Mouse (Mus musculus) embryonic facial prominence, embryonic 12.5 days (tissue): ENCODE results near the gene Rab22a. TPM values are rescaled to one million over a fixed set of nuclear protein-coding genes. Genes with fewer than 3 reads are reported as not detected.

Source experiments
- ATAC-seq: fragments of 200-750 bp; cut with Nextera tagmentation; 2 replicates; pipeline ENCODE4 v1.8.0; 2017; ENCODE audit not compliant: insufficient number of reproducible peaks, insufficient read depth, low FRiP score, low TSS enrichment
- H3K27ac ChIP-seq: fragments of 300-500 bp; sonication (generic); 2 replicates; pipeline ENCODE4 v1.5.1; 2016; ENCODE audit warnings: mild to moderate bottlenecking
- H3K27me3 ChIP-seq: fragments of 300-500 bp; sonication (generic); 2 replicates; pipeline ENCODE4 v1.6.1; 2016; ENCODE audit warnings: mild to moderate bottlenecking, moderate library complexity
- H3K36me3 ChIP-seq: fragments of 300-500 bp; sonication (generic); 2 replicates; pipeline ENCODE4 v1.6.1; 2016; ENCODE audit warnings: mild to moderate bottlenecking
- H3K4me1 ChIP-seq: fragments of 300-500 bp; sonication (generic); 2 replicates; pipeline ENCODE4 v1.6.1; 2016
- H3K4me2 ChIP-seq: fragments of 300-500 bp; sonication (generic); replicated peaks from 2 replicates; pipeline ENCODE4 v1.6.1; 2016; ENCODE audit warnings: mild to moderate bottlenecking, moderate library complexity
- H3K4me3 ChIP-seq: fragments of 300-500 bp; sonication (generic); 2 replicates; pipeline ENCODE4 v1.5.1; 2016; ENCODE audit warnings: mild to moderate bottlenecking
- H3K9ac ChIP-seq: fragments of 300-500 bp; sonication (generic); 2 replicates; pipeline ENCODE4 v1.6.1; 2016; ENCODE audit warnings: mild to moderate bottlenecking, moderate library complexity
- H3K9me3 ChIP-seq: fragments of 300-500 bp; sonication (generic); 2 replicates; pipeline ENCODE4 v1.6.1; 2016; ENCODE audit warnings: mild to moderate bottlenecking, moderate library complexity
- WGBS: fragments of 180-500 bp; shearing (Covaris S2); methylation state at CpG from one replicate; pipeline ENCODE4 v1.1.7; 2016; 5-methylcytosine and 5-hydroxymethylcytosine counted together
- polyA plus RNA-seq: library from polyadenylated mRNA; unstranded; fragments of >200 nt; fragmentation: Nextera tagmentation; extraction: Ambion mirVana; gene quantifications from 2 replicates; pipeline ENCODE4 v1.2.1, GENCODE M21; 2016

The Rab22a gene
- polyA plus RNA-seq, 1 experiment from 2014 or later, result 48.7 TPM

DNA sequence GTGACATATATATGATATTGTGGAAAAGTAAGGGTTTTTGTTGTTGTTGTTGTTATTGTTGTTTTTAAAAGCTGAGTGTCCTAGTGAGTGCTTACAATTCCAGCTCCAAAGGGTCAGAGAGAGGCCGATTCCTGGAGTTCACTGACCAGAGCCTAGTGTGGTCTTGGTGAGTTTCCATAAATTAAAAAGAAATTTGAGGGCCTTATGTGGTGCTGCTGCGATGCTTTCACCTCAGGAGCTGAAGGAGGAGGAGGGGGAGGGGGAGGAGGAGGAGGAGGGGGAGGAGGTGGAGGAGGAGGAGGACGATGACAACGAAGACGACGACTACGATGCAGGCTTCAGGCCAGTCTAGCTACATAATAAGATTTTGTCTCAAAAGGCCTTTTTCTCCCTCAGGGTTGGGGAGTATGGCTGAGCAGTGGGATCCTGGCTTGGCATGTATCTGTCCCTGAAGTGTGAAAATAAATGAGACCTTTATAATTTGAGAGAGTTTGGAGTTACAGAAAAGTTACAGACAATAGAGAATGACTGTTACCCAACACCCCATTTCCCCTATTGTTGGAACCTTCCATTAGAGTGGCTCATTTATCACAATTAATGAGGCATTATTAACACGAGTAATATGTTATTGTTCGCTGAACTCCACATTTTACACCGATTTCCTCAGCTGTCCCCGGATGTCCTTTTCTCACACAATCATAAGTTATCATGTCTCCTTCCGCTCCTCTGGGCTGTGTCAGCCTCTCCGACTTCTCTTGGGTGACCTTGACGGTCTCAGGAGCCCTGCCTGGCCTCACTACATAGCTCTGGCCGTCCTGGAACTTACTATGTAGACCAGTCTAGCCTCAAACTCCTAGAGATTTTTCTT, 65.6 kb downstream of the Rab22a start:
- no peak overlapping the region for H3K27ac ChIP-seq
- H3K4me2 ChIP-seq, result no peak overlapping the region
- ATAC-seq, result no peak
- WGBS, result 68% methylated on average over 15 of the region's 15 CpGs
- H3K4me3 ChIP-seq, result no peak overlapping the region
- no peaks in the 10 kb centered on the region for H3K9me3 ChIP-seq
- H3K27me3 ChIP-seq, result no peaks in the 10 kb centered on the region
- no peak overlapping the region for H3K9ac ChIP-seq
- peaks cover 5% of the 10 kb centered on the region for H3K4me1 ChIP-seq
- H3K36me3 ChIP-seq, result no peaks in the 10 kb centered on the region

DNA sequence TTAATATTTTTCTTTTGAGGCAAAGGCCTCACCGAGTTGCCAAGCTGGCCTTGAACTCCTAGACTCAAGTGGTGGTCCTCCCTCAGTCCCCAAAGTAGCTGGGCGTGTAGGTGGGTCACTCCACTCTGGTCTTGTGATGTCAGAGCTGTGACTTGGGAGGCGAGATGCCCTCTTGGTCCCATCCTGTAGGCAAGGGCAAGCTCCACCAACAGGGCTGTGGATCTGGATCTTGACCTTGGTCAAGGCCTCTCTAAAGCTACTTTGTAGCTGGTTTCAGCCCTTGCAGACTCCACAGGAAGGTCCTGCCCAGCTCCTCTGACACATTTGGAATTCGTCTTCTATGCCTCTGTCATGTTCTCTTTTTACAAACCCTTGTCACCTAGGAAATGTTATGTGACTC, 66.3 kb downstream of the Rab22a start:
- Histone ChIP-seq H3K36me3 (no peaks in the 10 kb centered on the region), H3K4me3 (no peak overlapping the region), H3K27me3 (no peaks in the 10 kb centered on the region), H3K4me1 (peaks cover 11% of the 10 kb centered on the region), H3K27ac (no peak overlapping the region), H3K9ac (no peak overlapping the region), H3K4me2 (no peak overlapping the region), H3K9me3 (no peaks in the 10 kb centered on the region)
- ATAC-seq, result no peak
- 83% methylated on average over 4 of the region's 4 CpGs for WGBS

DNA sequence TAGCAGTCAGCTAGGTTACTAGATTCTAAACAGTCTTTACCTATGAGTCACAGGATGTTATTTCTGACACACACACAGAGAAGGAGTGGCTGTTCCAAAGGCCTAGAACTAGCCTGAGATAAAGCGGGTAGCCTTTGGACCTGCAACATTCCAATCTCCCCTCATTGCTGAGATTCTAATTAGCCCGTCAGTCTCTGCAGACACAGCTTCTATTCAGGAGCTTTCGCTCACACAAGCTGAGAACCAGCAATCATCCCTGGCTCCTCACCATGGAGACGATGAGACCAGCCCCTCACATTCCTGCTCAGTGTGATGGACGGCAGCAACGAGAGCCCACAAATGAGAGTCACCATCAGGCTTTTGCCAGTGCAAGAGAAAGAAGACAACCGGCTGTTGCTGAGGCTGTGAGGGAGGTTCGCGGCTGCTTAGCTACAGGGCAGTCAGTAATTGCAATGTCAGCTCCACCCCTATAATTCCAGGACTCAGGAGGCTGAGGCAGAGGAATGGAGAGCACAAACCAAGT, 70.9 kb downstream of the Rab22a start:
- no peaks in the 10 kb centered on the region for H3K36me3 ChIP-seq
- peak overlapping the region; percentile 36; the same call in 1 of the 2 replicates for H3K27ac ChIP-seq
- H3K27me3 ChIP-seq, result no peaks in the 10 kb centered on the region
- H3K9ac ChIP-seq, result no peak overlapping the region
- H3K9me3 ChIP-seq, result no peaks in the 10 kb centered on the region
- peaks cover 10% of the 10 kb centered on the region; the same call in 1 of the 2 replicates for H3K4me1 ChIP-seq
- no peak overlapping the region for H3K4me3 ChIP-seq
- ATAC-seq, result peak; percentile 47; the same call in 1 of the 2 replicates
- peak overlapping the region; percentile 17; the same call in 1 of the 2 replicates for H3K4me2 ChIP-seq
- 4% methylated on average over 9 of the region's 9 CpGs for WGBS

DNA sequence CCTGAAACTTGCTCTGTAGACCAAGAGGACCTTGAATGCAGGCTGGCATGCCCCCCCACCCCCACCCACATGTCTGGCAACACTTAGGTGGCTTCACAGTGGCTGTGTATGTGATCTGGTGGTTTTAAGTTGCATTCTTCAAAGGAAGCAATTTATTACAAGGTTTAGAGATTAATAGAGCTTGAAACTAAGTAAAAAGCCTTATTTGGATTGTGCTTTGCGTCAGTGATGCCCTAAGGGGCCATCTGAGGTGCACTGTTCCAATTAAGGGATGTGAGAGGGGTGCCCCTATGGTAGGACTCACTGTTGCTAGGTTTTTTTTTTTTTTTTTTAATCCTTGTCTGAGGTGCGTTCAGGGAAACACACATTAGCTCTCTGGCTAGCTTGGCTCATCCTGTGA, 74.9 kb downstream of the Rab22a start:
- H3K9me3 ChIP-seq, result no peaks in the 10 kb centered on the region
- peaks cover 23% of the 10 kb centered on the region for H3K4me1 ChIP-seq
- no peaks in the 10 kb centered on the region for H3K27me3 ChIP-seq
- H3K36me3 ChIP-seq, result 0 out of 2 replicates have a peak, but pooled peaks cover 3% of the 10 kb centered on the region
- no peak overlapping the region for H3K4me3 ChIP-seq
- no peak overlapping the region for H3K27ac ChIP-seq
- ATAC-seq, result no peak
- no peak overlapping the region for H3K4me2 ChIP-seq
- WGBS, result 38% methylated on average over 2 of the region's 2 CpGs
- no peak overlapping the region for H3K9ac ChIP-seq

DNA sequence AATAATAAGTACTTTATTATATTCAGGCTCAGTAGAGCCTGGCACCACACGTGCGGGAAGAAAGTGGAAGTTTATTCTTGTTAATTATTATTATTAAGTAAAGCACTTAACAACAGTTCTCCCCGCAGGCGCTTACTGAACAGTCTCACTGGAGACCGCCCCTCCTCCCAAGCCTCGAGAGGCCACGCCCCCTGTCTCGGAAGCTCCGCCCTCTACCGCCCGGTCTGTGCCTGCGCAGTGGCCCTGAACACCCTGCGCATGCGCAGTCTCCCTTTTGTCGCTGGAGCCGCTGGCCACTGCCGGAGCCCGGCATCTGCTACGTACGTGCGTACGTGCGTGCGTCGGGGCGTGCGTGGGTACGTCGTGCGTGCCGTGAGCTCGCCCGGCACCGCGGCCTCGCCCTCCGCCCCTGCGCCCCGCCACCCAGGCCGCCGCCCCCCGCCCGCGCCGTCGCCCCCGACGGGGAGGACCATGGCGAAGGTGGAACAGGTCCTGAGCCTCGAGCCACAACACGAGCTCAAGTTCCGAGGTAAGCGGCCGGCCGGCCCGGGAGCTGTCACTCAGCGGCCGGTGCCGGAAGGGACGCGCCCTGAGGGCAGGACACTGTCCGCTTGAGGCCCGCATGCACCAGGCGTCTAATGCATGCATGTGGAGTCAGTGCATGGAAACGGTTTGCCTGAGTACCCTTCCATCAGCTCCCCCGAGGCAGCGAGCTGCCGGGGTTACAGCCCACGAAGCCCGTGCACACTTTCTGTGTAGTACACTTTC, 77.8 kb downstream of the Rab22a start, which contains the start of gene Vapb:
Vapb (plus strand) TSS at position 290 of the 768 bp plus-strand sequence.
- peak; percentile 99 for ATAC-seq
- H3K27me3 ChIP-seq, result no peaks in the 10 kb centered on the region
- H3K4me2 ChIP-seq, result peak within 1 kb of the TSS; percentile 81
- H3K9me3 ChIP-seq, result no peaks in the 10 kb centered on the region
- H3K9ac ChIP-seq, result peak within 1 kb of the TSS; percentile 70
- peak within 1 kb of the TSS; percentile 72; the same call in 1 of the 2 replicates for H3K27ac ChIP-seq
- H3K4me1 ChIP-seq, result peaks cover 13% of the 10 kb centered on the region
- H3K4me3 ChIP-seq, result peak within 1 kb of the TSS; percentile 73
- 1% methylated on average over 70 of the region's 70 CpGs for WGBS
- H3K36me3 ChIP-seq, result 0 out of 2 replicates have a peak, but pooled peaks cover 3% of the 10 kb centered on the region

DNA sequence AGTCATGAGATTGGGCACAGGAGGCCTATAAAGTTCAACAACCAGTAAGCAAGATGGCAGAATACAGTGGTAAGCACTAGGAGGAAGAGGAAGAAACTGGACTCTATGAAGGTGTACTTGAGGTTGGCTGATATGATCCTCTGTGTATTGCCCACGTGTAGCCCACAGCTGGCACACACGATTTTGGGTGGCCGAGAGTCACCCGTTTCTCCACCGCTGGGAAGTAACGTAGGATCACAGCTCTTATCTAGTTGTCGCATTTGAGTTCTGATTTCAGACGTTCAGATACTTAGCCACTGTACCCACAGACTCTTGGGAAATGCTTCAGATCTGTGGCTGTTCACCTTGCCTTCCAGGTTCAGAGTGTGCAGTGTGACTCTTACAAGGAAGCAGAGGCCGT, 78.7 kb downstream of the Rab22a start:
- no peaks in the 10 kb centered on the region for H3K9me3 ChIP-seq
- no peak for ATAC-seq
- peak overlapping the region; percentile 70 for H3K9ac ChIP-seq
- H3K36me3 ChIP-seq, result 0 out of 2 replicates have a peak, but pooled peaks cover 3% of the 10 kb centered on the region
- peak overlapping the region; percentile 81 for H3K4me2 ChIP-seq
- 82% methylated on average over 9 of the region's 9 CpGs for WGBS
- H3K4me1 ChIP-seq, result peaks cover 13% of the 10 kb centered on the region
- no peak overlapping the region for H3K27ac ChIP-seq
- no peaks in the 10 kb centered on the region for H3K27me3 ChIP-seq
- peak overlapping the region; percentile 73 for H3K4me3 ChIP-seq

DNA sequence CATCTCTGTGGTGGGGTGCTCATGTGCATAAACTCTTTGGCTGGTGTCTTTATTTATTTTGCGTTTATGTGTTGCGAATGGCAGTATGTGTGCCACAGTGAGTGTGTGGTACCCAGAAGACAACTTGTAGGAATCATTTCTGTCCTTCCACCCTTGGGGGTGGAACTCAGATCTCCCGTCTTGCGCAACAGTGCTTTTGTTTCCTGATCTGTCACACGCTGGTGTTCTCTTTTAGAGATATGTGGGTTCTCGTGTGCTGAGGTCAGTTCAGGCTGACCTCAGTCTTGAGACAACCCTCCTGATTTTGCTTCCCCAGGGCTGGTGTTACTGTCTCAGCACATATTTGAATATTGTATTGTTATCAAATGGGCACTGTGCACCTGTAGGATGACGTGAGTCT, 79.5 kb downstream of the Rab22a start:
- Histone ChIP-seq H3K4me2 (no peak overlapping the region), H3K4me3 (no peak overlapping the region)

DNA sequence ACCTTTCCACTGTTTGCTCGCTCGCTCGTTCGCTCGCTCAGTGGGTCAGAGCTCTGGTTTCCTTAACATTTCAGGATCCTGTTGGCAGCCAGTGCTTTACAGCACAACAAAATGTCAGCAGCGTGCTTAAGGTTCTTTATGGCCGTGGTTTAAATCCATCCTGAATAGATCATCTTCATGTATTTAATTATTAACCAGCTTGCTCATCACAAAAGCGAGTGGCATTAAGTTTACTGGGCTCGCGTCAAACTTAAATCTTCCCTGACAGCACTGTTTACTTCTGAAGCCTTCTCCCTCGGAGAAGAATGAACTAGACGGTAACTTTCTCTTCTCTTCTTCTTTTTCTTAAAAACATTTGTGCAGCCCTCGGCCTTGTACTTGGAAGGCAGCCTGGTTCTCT, 82.5 kb downstream of the Rab22a start:
- 87% methylated on average over 13 of the region's 13 CpGs for WGBS
- no peaks in the 10 kb centered on the region for H3K9me3 ChIP-seq

More for the DNA sequence above, 79.5 kb downstream of the Rab22a start:
- WGBS, result 91% methylated on average over 7 of the region's 7 CpGs
- Histone ChIP-seq H3K9me3 (no peaks in the 10 kb centered on the region), H3K9ac (no peak overlapping the region), H3K4me1 (peaks cover 13% of the 10 kb centered on the region), H3K27me3 (no peaks in the 10 kb centered on the region), H3K36me3 (0 out of 2 replicates have a peak, but pooled peaks cover 3% of the 10 kb centered on the region), H3K27ac (no peak overlapping the region)
- ATAC-seq, result no peak

DNA sequence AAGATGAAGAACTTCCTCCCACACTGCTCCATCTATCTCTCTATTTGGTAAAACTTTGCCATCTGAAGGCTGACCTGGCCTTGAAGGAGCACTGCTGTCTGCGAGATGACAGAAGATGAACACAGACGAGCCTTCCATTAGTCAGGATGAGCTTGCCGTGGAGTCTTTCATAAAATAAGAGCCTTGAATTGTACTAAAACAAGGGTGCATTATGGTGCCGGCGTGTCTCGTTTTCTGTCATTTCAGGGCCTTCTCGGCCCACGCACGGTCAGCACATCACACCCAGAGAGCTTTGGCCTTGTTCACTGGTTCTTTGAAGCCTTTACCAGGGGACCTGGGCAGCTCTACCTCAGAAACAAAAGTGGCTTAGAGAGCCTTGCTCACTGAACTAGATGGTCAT, 83.2 kb downstream of the Rab22a start:
- H3K27me3 ChIP-seq, result no peaks in the 10 kb centered on the region
- H3K4me2 ChIP-seq, result no peak overlapping the region
- H3K4me3 ChIP-seq, result no peak overlapping the region
- H3K9ac ChIP-seq, result no peak overlapping the region
- H3K36me3 ChIP-seq, result 0 out of 2 replicates have a peak, but pooled peaks cover 3% of the 10 kb centered on the region
- 81% methylated on average over 9 of the region's 9 CpGs for WGBS
- ATAC-seq, result no peak
- peaks cover 13% of the 10 kb centered on the region for H3K4me1 ChIP-seq
- H3K27ac ChIP-seq, result no peak overlapping the region
- H3K9me3 ChIP-seq, result no peaks in the 10 kb centered on the region

More for the DNA sequence above, 82.5 kb downstream of the Rab22a start:
- Histone ChIP-seq H3K27ac (no peak overlapping the region), H3K36me3 (0 out of 2 replicates have a peak, but pooled peaks cover 3% of the 10 kb centered on the region), H3K4me1 (peaks cover 13% of the 10 kb centered on the region), H3K4me2 (no peak overlapping the region), H3K27me3 (no peaks in the 10 kb centered on the region), H3K9ac (no peak overlapping the region), H3K4me3 (no peak overlapping the region)
- ATAC-seq, result no peak

DNA sequence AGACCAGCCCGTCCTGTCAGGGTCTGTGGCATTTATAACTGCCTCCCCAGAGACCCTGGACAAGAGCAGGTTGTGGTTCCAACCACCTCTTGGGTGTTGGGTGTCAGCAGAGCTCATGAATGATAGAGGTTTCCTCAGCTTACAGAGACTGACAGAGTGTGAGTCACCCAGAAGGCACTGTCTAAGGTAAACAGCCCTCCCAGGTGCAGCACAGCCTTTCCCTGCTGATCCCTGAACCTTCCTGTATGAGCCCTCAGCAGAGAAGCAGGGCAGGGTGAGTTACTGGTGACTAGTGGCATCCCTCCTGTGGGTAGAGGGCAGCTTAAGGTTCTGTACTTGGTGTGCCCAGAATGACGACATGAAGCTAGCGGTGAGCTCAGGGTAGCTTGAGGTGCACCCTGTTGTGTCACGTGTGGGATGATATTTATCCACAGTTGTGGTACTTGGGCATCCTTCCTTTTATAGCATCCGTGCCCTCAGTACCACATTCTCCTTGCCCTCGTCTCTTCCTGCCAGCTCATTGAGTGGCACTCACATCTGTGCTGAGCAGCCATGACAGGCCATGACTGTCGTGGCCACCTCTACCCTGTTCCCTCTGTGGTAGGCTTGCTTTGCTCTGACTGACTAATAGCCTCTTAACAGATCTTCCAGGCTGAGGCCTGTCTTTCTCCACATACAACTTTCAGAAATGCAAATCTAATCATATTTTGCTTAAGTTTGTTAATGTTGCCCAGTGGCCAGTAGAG, 84.7 kb downstream of the Rab22a start:
- Histone ChIP-seq H3K9ac (no peak overlapping the region), H3K4me2 (no peak overlapping the region), H3K9me3 (no peaks in the 10 kb centered on the region), H3K27me3 (no peaks in the 10 kb centered on the region), H3K36me3 (no peaks in the 10 kb centered on the region), H3K4me1 (no peaks in the 10 kb centered on the region), H3K27ac (no peak overlapping the region), H3K4me3 (no peak overlapping the region)
- 89% methylated on average over 7 of the region's 7 CpGs for WGBS
- ATAC-seq, result no peak
